Mouse (Mus musculus) ES-E14 (cell line): ENCODE data around the gene Hhipl2.

Source experiments
- CHD2 ChIP-seq: IDR thresholded peaks from 2 replicates; pipeline ENCODE4 v1.6.1; 2014; ENCODE audit warnings: mild to moderate bottlenecking, low read depth, low read length, inconsistent platforms
- HCFC1 ChIP-seq: IDR thresholded peaks from 2 replicates; pipeline ENCODE4 v1.6.1; 2012; ENCODE audit warnings: low read length, inconsistent platforms, borderline replicate concordance; ENCODE audit not compliant: insufficient read depth
- MAFK ChIP-seq: IDR thresholded peaks from 2 replicates; pipeline ENCODE4 v1.6.1; 2014; ENCODE audit warnings: mild to moderate bottlenecking, low read depth, low read length, inconsistent platforms; ENCODE audit not compliant: insufficient read depth
- ZC3H11A ChIP-seq: IDR thresholded peaks from 2 replicates; pipeline ENCODE4 v1.6.1; 2012; ENCODE audit warnings: low read depth, mild to moderate bottlenecking, inconsistent platforms, low read length, borderline replicate concordance
- ZNF384 ChIP-seq: IDR thresholded peaks from 2 replicates; pipeline ENCODE4 v1.6.1; 2012; ENCODE audit warnings: low read depth, low read length, inconsistent platforms

- TF ChIP-seq CHD2 (no peak), HCFC1 (no peak), ZC3H11A (peak; percentile 62), MAFK (no peak), ZNF384 (no peak)
Observed at GRCm38 (mm10) chr1:183439036-183439435, 21.0 kb downstream of the Hhipl2 start.
